Mouse (Mus musculus) cerebellum, postnatal 36 days (tissue): ENCODE results near the gene Tchhl1.
"Not testable (repeated sequence)": the region's sequence is repeated elsewhere in the genome, so short reads cannot be mapped to it uniquely, and the experiment has no call there.

Source experiments
- DNase-seq, 2 experiments: peaks; one replicate each; pipeline ENCODE4 v3.0.0; 2021 to 2022; ENCODE audit warnings: mixed read lengths in 2 of 2

The Tchhl1 gene

DNA sequence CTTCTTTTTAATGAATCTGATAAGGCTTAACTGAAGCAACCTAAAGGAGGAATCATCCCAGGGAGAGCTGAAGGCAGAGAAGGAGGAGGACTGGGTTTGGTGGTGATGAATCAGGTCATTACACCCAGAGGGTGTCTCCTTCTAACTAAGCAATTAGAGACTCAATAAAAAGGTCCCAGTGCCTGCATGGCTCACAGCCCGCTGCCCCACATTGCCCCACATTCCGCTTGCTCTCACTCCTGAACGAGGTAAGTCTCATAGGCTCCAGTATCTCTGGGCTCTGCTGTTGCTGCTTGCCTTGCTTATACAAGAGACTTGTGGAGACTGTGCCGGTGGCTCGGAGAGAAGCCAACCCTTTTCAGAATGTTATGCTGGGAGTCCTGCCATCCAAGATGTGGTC is at the start of gene Tchhl1:
TSS of gene Tchhl1 (plus strand) at position 194 of the 400 bp plus-strand sequence.
- no peak for DNase-seq

DNA sequence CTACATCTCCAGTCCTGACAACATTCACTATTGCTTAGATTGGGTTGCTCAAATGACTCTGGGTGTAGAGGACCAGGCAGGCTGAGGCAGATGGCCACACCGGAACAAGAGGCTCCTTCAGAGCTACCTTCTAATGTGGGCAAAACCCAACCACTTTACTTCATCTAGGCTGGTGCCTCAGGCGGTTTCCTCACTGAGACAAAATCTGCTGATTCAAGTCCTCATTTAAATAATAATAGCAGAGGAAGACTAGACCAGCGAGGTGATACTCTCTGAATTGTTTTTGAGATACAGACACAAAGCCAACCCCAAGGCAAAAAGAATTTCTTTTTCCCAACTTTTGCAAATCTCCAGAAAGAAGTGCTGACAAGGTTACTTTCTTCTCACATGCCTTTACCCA is 36.9 kb upstream of the Tchhl1 start:
- no peak for DNase-seq

DNA sequence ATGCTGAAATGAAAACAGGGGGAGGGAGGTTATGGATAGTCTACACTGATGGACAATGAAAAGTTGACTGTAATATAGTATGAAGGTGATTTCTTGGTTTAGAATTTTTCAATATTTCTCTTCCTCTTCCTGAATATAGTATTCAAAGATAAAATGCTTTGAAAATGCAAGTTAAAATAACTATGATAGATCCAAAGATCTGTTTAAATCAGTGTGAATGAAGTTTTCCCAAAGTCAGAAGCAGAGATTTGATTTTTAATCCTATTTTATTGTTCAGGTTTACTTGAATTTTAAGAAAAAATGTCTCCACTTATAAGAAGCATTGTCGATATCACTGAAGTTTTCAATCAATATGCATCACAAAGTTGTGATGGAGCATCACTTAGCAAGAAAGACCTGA is 26.5 kb upstream of the Tchhl1 start, which contains the start of gene Tchh:
TSS of gene Tchh (plus strand) at position 301 of the 400 bp plus-strand sequence.
- no peak for DNase-seq

DNA sequence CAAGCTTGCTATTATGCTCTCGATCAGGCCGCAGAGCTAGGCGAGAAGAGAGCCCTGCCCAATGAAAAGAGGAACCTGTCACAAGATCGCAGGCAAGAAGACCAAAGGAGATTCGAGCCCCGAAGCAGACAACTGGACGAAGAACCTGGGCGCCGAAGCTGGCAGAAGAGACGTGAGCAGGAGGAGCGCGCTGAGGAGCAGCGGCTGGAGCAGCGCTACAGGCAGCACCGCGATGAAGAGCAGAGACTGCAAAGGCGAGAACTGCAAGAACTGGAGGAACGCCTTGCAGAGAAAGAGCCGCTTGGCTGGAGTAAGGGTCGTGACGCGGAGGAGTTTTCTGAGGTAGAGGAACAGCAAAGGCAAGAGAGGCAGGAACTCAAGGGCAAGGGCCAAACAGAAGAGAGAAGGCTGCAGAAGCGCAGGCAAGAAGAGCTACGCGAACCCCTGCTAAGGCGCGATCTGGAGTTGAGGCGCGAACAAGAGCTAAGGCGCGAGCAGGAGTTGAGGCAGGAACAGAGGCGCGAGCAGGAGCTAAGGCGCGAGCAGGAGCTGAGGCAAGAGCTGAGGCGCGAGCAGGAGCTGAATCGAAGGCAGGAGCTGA is 25.0 kb upstream of the Tchhl1 start:
- DNase-seq = peak in 1 of 2 experiments; percentile 9

DNA sequence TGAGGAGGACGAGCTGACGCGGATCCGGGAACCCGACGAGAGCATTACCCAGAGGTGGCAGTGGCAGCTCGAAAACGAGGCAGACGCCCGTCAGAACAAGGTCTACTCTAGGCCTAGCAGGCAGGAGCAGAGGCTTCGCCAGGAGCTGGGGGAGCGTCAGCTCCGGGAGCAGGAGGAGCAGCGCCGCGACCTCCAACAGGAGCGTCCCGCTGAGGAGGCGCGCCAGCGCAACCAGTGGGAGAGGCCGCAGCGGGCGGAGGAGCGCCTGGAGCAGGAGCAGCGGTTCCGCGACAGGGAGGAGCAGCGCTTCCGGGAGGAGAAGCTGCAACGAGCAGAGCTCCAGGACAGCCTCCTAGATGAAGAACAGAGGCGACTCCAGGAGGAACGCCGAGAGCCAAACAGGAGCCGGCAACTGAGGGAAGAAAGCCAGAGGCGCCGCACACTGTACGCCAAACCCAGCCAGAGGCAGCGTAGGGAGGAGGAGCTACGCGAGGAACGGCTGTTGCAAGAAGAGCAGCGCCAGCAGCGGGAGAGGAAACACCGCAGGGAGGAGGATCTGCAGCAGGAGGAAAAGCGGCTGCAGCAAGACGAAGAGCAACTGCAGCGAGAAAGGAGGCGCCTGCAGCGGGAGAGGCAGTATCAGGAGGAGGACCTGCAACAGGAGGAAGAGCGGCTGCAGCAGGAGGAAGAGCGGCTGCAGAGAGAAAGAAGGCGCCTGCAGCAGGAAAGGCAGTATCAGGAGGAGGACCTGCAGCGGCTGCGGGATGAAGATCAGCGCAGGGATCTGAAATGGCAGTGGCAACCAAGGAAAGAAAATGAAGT is 24.0 kb upstream of the Tchhl1 start:
- peak; percentile 12 for DNase-seq

DNA sequence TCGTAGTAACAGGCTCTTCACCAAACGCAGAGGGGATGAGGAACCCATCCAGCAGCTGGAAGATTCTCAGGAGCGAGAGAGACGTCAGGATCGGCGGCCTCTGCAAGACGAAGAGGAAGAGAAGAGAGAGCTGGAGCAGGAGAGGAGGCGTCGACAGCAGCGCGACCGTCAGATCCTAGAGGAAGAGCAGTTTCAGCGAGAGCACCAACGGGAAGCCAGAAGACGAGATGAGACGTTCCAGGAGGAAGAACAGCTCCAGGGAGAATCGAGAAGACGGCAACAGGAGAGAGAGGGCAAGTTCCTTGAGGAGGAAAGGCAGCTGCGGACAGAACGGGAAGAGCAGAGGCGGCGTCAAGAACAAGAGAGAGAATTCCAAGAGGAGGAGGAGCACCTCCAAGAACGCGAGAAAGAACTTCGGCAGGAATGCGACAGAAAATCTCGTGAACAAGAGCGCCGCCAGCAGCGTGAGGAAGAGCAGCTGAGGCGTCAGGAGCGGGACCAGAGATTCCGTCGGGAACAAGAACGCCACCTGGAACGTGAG is 23.3 kb upstream of the Tchhl1 start:
- DNase-seq = peak in 1 of 2 experiments; percentile 5

DNA sequence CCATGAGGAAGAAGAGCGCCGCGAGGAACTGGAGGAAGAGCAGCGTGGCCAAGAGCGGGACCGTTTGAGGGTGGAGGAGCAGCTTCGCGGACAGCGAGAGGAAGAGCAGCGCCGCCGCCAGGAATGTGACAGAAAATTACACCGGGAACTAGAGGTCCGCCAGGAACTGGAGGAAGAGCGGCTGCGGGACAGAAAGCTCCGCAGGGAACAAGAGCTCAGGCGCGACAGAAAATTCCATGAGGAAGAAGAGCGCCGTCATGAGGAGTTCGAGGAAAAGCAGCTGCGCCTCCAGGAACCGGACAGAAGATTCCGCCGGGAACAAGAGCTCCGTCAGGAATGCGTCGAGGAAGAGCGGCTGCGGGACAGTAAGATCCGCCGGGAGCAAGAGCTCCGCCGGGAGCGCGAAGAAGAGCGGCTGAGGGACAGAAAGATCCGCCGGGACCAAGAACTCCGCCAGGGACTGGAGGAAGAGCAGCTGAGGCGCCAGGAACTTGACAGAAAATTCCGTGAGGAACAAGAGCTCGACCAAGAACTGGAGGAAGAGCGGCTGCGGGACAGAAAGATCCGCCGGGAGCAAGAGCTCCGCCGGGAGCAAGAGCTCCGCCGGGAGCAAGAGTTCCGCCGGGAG is 22.3 kb upstream of the Tchhl1 start:
- DNase-seq = peak; percentile 16 to 19

DNA sequence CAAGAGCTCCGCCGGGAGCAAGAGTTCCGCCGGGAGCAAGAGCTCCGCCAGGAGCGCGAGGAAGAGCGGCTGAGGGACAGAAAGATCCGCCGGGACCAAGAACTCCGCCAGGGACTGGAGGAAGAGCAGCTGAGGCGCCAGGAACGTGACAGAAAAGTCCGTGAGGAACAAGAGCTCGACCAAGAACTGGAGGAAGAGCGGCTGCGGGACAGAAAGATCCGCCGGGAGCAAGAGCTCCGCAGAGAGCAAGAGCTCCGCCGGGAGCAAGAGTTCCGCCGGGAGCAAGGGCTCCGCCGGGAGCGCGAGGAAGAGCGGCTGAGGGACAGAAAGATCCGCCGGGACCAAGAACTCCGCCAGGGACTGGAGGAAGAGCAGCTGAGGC is 21.8 kb upstream of the Tchhl1 start:
- peak in 1 of 2 experiments; percentile 3 for DNase-seq

DNA sequence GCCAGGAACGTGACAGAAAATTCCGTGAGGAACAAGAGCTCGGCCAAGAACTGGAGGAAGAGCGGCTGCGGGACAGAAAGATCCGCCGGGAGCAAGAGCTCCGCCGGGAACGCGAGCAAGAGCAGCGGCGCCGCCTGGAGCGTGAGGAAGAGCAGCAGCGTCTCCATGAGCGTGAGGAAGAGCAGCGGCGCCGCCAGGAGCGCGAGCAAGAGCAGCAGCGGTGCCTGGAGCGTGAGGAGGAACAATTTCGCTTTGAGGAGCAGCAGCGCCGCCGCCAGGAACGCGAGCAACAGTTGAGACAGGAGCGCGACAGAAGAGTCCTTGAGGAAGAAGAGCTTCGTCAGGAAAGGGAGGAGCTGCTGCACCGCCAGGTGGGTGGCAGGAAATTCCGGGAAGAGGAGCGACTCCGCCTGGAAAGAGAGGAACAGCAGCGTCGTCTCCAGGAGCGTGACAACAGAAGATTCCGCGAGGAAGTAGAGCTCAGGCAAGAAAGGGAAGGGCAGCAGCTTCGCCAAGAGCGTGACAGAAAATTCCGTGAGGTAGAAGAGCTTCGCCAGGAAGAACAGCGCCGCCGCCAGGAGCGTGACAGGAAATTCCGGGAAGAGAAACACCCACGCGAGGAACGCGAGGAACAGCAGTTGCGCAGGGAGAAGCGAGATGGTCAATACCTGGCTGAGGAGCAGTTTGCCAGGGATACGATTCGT is 21.3 kb upstream of the Tchhl1 start:
- peak; percentile 39 to 45 for DNase-seq

DNA sequence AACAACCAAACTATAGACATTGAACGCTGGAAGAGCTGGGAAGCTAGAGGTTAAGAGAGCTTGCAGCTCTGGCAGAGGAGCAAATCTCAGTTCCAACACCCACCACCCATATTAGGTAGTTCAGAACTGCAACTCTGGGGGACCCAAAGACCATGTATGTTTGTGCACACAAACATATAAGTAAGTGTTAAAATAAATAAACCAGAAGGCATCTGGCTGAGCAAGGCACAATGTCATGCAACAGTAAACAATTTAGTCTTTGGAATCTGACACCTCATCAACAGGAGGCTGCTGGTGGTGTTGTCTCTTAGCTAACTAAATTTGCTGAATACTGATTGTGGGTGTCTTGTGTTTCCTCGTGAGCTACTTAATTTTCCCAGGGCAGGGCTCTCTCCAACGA is 2.0 kb upstream of the Tchhl1 start:
- no peak for DNase-seq

DNA sequence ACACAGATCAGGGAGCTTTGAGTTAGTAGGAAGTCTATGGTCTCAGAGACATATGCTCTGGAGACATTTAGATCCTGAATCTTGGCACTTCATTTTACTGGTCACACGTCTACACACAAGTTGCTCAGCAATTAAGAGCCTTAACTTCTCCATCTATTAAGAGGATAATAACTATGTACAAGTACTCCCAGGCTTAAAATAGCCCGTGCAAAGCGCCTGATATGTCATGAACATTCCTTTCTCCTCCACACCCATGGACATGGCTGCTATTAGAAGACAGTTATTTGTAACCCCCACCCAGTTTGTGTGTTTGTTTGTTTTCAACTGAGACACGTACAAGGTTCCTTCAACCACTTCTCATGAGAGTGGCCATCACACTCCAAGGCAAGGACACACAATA is 1.4 kb upstream of the Tchhl1 start:
- no peak for DNase-seq

DNA sequence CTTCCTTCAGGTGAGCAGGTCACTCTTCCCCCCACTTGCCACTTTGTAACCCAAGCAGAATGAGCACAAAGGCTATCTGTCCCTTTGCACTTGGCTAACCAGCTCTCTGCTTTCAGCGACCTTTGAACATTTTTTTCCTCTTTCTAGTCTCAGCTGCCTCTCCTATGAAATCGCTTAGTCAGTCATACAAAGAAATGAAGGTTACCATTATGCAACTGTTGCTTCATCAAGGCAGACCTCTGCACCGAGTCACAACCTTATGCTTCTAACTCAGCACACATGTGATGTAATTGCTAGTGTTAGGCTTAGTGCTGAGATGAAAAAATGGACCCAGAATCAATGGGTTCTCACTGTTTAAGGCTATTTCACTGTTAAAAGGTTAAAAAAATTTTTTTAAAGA is 1.1 kb downstream of the Tchhl1 start:
- no peak for DNase-seq

DNA sequence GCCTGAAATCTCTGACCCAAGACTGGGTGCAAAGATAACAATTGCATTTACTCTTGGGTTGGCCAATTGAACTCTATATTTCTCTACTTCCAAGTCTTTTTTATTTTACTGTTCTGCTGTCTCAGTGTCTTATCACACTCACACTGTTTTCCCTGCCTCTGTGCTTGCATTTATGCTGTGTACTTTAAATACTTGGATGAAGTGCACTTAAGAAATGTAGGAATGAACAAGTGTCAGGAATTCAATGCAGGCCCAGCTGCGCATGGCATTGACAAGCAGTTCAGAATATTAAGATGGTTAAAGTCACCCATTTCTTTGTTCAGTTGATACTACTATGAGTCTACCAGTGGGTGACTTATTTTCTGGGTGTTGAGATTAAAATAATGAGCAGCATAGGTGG is 11.5 kb downstream of the Tchhl1 start:
- DNase-seq = no peak

DNA sequence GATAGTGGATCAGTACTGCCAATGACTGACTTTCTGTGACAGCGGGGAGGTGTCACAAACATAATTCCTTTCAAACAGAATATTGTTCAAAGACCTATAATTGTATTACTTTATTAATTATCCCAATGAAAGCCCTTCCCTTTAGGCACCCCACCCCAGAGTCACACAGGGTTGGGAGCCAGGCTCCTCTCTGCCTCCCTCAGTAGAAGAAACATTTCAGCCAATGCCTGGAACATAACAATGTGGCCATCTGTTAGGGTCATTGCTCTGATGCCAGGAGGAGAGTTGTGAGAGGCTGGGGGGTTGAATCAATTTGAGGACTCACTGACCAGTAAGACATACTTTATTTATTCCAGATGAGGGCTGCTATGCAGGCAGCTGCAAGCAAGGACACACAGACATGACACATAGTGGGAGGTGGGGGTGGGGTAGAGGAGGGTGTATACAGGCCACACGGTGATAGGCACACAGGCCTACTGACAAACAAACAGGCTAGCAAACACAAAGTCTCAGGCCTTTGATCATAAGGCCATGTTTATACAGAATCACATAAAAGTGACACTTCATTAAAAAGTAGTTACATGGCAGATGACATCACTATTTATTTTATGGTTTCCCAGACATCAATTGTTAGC is 13.5 kb downstream of the Tchhl1 start:
- no peak for DNase-seq

DNA sequence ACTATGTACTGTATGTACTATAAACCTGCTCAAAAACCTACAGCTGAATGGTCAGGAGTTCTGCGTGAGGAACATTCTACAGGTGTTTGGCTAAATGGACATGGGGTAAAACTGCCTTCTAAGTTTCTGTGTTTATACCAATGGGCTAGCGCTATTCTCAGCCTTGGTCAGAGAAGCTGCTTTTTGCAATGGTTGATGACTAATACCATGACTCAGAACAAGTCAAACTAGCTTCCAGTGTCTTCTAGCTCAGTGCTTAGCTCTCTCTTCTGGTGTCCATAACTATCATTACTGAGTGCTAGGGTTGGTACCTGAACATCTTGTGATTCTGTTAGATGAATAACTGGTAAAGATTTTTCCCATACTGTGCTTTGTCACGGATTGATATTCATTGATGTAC is 17.1 kb downstream of the Tchhl1 start:
- no peak for DNase-seq

DNA sequence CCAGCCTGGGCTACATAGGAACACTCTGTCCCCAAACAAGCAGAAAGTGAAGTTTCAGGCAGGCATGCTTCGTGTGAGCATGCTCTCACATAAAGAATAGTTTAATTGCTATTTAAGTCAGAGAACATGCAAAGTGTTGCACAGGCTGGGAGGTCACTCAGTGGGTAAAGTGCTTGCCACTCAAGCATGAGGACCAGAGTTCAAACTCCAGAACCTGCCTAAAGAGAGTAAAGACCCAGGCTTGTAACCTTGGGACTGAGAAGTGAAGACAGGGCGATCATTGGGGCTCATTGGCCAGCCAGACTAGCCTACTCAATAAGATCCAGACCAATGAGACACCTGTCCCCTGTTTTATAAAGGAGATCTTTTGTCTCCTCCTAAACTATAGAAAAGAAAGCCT is 20.0 kb downstream of the Tchhl1 start:
- DNase-seq = no peak

DNA sequence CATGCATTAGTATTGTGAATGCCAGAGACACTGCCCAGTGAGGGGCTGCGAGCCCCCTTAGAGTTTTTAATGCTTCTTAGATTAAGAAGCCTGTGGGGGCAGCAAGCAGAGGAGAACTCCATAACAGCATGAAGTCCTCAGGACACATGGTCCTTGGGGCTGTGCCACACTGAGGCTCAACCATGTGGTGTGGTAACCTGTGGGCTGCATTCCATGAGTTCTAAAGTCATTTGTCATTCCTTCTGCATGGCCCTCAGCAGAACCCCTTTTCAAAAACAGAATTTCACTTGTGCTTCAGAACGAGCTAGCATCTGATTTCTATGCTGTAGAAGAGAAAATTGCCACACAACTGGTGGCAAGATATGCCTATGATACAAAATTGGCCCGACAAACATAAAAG is 23.6 kb downstream of the Tchhl1 start:
- no peak for DNase-seq

DNA sequence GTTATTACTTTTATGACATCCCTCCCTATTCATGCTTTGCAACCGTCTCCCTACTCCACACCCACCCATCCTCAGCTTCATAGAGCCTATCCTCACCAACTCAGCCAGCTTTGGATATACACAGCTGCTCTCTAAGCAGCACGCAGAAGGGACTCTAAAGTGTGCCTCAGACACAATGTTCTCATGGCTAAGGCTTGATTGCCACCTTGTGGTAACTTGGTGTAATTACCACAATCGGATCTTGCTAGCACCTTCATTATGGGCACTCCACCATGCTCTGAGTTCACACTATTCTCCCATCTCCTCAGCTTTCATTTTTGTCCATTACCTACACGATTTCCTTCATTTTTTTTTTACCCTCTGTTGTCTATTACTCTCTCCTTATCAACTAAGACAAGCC is 25.4 kb downstream of the Tchhl1 start:
- DNase-seq = peak; percentile 8 to 43

DNA sequence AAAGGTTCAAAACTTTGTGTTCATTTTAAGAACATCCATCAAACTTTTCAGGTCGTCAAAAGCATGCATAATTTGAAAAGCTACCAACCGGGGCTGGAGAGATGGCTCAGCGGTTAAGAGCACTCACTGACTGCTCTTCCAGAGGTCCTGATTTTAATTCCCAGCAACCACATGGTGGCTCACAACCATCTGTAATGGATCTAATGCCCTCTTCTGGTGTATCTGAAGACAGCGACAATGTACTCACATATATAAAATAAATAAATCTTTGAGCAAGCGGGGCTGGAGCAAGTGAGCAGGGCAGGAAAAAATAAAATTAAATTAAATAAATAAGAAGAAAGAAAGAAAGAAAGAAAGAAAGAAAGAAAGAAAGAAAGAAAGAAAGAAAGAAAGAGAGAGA is 26.2 kb downstream of the Tchhl1 start:
- not testable (repeated sequence) for DNase-seq

DNA sequence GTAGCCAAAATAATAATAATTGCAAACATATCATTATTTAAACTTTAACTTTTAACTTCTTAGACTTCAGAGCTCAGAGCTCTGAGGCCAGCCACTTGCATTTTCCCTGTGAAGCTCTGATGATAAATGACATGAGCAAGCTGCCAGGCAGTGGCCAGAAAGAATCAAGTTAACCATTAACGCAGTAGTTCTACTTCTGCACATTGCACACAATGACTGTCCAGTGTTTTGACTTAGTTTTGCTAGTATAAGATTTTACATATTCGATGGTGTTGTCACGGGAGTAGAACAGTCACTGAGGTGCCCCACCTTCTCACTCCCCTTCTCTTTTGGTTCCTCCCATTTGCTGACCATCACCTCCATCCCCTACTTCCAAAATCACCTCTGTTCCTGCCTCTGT is 28.6 kb downstream of the Tchhl1 start:
- DNase-seq = no peak

DNA sequence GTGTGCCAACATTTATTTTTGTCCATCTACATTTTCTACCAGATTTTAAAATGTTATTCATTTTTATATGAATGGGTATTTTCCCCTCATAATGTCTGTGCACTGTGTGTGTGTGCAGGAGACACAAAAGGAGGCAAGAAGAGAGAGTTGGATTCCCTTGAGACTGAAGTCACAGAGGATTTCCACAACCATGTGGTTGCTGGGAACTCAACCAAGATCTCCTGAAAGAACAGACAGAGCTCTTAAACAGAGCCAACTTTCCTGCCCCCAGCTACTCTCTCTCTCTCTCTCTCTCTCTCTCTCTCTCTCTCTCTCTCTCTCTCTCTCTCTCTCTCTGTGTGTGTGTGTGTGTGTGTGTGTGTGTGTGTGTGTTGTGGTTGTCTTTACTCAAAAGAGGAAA is 30.6 kb downstream of the Tchhl1 start:
- no peak for DNase-seq

DNA sequence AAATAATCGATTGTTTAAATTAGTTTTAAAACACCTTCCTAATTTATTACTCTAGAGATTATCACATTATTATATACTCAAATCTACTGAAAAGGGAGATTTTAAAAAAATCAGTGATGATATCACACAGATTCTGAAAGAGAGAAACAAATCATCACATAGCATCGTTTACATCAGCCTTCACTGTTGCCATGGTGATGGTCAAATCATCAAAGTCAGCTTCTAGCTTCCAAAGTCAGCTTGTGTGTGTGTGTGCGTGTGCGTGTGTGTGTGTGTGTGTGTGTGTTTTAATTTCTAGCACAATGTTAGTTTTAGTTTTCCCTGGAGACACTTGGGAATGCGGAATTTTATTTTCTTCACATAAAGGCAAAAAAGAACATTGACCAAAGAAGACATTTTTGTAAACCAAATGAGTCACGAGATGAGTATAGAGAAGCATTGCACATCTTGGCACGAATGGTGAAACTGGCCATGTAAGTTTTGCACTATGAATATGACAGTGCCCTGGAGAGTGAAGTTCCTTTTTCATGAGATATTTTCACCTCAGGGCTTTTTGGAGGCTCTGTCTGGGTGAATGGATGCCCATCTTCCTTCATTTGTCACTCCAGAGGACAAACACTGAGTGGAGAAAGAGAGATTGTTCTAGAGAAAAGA is 36.1 kb downstream of the Tchhl1 start:
- no peak for DNase-seq
